Mouse (Mus musculus): ENCODE results near the gene Serpinb1c. TPM values are rescaled to one million over a fixed set of nuclear protein-coding genes. Genes with fewer than 3 reads are reported as not detected.
"Not testable (repeated sequence)": the region's sequence is repeated elsewhere in the genome, so short reads cannot be mapped to it uniquely, and the experiment has no call there.

The Serpinb1c gene
- total RNA-seq, 2 experiments from 2014 or later: 1.2 TPM

GRCm38 (mm10) chr13:32865591-32865990, 32.4 kb downstream of the Serpinb1c start:
- DNase-seq: no peak

GRCm38 (mm10) chr13:32864529-32864928, 33.5 kb downstream of the Serpinb1c start:
- not testable (repeated sequence) for DNase-seq

GRCm38 (mm10) chr13:32863456-32863855, 34.6 kb downstream of the Serpinb1c start:
- DNase-seq: no peak

- no peak for DNase-seq
Observed at GRCm38 (mm10) chr13:32860821-32861220, 37.2 kb downstream of the Serpinb1c start.

- no peak for DNase-seq
Observed at GRCm38 (mm10) chr13:32853073-32853472, 44.9 kb downstream of the Serpinb1c start.

- DNase-seq: no peak
Observed at GRCm38 (mm10) chr13:32852539-32852938, 45.5 kb downstream of the Serpinb1c start.

- peak; percentile 38 for DNase-seq
Observed at GRCm38 (mm10) chr13:32851967-32852366, 46.0 kb downstream of the Serpinb1c start.

GRCm38 (mm10) chr13:32850668-32851404, 47.2 kb downstream of the Serpinb1c start, which contains the start of gene Serpinb1a:
Gene Serpinb1a (minus strand): TSS chr13:32851185.
- DNase-seq: peak; percentile 33

DNA sequence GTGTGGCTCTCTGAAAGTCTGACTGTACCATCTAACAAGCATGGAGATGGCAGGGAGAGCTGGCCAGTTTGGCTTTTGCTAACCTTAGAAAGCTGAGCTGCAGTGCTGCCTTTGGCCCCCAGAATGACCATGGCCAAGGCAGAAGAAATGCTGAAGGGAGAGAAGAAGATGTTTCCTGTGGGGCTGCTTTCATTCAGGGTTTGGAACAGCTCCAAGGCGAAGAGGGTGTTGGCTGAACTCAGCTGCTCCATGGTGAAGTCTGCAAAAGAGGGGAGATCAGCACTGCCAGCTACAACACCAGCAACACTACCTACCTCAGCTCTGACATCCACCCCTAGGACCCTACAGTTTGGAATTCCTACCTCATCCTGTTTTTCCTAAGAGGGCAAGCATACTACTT, 47.9 kb downstream of the Serpinb1c start:
- no peak for DNase-seq

GRCm38 (mm10) chr13:32849531-32850123, 48.4 kb downstream of the Serpinb1c start:
- no peak for DNase-seq

- DNase-seq: no peak
Observed at GRCm38 (mm10) chr13:32849092-32849491, 48.9 kb downstream of the Serpinb1c start.

- no peak for DNase-seq
Observed at GRCm38 (mm10) chr13:32846221-32846620, 51.8 kb downstream of the Serpinb1c start.

- DNase-seq: no peak
Observed at GRCm38 (mm10) chr13:32841349-32841748, 56.7 kb downstream of the Serpinb1c start.

GRCm38 (mm10) chr13:32839314-32839713, 58.7 kb downstream of the Serpinb1c start:
- no peak for DNase-seq

DNA sequence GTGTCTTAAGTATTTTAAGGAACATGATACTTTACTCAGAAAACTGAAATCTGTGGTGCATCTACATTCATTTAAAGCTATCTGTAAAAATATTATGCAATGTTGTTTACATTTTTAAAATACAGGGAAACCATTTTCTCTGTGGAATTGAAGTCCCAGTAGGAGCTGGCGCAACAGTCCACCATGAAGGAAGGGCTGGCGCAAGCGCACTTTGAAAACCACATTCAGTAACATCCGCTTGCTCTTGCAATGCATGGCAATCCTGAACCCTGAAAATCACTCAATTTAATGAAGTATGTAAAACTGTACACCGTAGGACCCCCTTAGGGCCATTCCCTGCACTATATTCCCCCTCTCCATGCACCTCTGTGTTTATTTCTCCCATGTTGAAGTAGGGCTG, 63.5 kb downstream of the Serpinb1c start:
- DNase-seq: no peak

GRCm38 (mm10) chr13:32833237-32833636, 64.8 kb downstream of the Serpinb1c start:
- no peak for DNase-seq

- DNase-seq: no peak
Observed at GRCm38 (mm10) chr13:32832776-32833175, 65.2 kb downstream of the Serpinb1c start.

GRCm38 (mm10) chr13:32831505-32832273, 66.3 kb downstream of the Serpinb1c start:
- no peak for DNase-seq

Other genes starting within 250 kb of the Serpinb1c start
- gene Mylk4, start 114.3 kb downstream of the Serpinb1c start, total RNA-seq (2021): 100 to 1,000 TPM; 132 to 148 TPM
- gene Wrnip1, start 96.2 kb downstream of the Serpinb1c start, total RNA-seq (2021): 10 to 100 TPM; 13.0 to 16.4 TPM
- not detected for gene D930007J09Rik, start 95.4 kb downstream of the Serpinb1c start, total RNA-seq (2021)
- gene Serpinb1a, start 47.0 kb downstream of the Serpinb1c start, total RNA-seq (2021): 1 to 10 TPM; 7.0 to 9.0 TPM
- gene Serpinb6b, start 67.0 kb upstream of the Serpinb1c start, total RNA-seq (2021): 1 to 10 TPM; 2.5 to 3.6 TPM
- gene Serpinb9, start 105.0 kb upstream of the Serpinb1c start, total RNA-seq (2021): 1 to 10 TPM; 3.6 to 3.9 TPM
- gene Serpinb9b, start 129.2 kb upstream of the Serpinb1c start, total RNA-seq (2021): not detected
- under 1 TPM; 0.14 to 0.25 TPM for gene Serpinb1b, start 180.4 kb upstream of the Serpinb1c start, total RNA-seq (2021)

Measured in gastrocnemius, postnatal 10 days (tissue).